Mouse (Mus musculus): Measurements from ENCODE around the gene Hoxb5. TPM values are rescaled to one million over a fixed set of nuclear protein-coding genes. Genes with fewer than 3 reads are reported as not detected.

The Hoxb5 gene
- total and polyA plus RNA-seq, 3 experiments = 0.04 to 0.22 TPM; not detected in 1

- no peak for DNase-seq (ENCODE audit: low spot score)
- H3K4me1 ChIP-seq (ENCODE audit: insufficient read depth, low read depth, low read length) = no peaks in the 10 kb centered on the region
- H3K27me3 ChIP-seq (ENCODE audit: insufficient read depth, low read length) = peaks cover 54% of the 10 kb centered on the region
- no peak for ATAC-seq (ENCODE audit: extremely low read depth, insufficient number of reproducible peaks, low FRiP score, poor library complexity, severe bottlenecking)
- H3K9me3 ChIP-seq (replicated peaks) = no peaks in the 10 kb centered on the region
- TF ChIP-seq POLR2AphosphoS5 (IDR thresholded peaks at IDR 0.05; ENCODE audit: insufficient replicate concordance, low read depth, low read length) = no peak
- TF ChIP-seq GATA2 (IDR thresholded peaks at IDR 0.05; ENCODE audit: borderline replicate concordance, low read depth, low read length) = no peak
- H3K36me3 ChIP-seq (replicated peaks) = no peaks in the 10 kb centered on the region
- H3K4me3 ChIP-seq (ENCODE audit: low read depth, low read length) = no peak overlapping the region
Observed at GRCm38 (mm10) chr11:96277151-96278044, 25.7 kb upstream of the Hoxb5 start.

- no peak overlapping the region for H3K4me3 ChIP-seq (ENCODE audit: low read depth, low read length)
- H3K4me1 ChIP-seq (ENCODE audit: insufficient read depth, low read depth, low read length) = no peaks in the 10 kb centered on the region
- no peaks in the 10 kb centered on the region for H3K9me3 ChIP-seq (replicated peaks)
- DNase-seq (ENCODE audit: low spot score) (no peak), ATAC-seq (ENCODE audit: extremely low read depth, insufficient number of reproducible peaks, low FRiP score, poor library complexity, severe bottlenecking) (no peak)
- H3K36me3 ChIP-seq (replicated peaks) = no peaks in the 10 kb centered on the region
- peaks cover 58% of the 10 kb centered on the region for H3K27me3 ChIP-seq (ENCODE audit: insufficient read depth, low read length)
- TF ChIP-seq TAL1 (conservative IDR thresholded peaks at IDR 0.05; ENCODE audit: low read depth, low read length) = no peak
- no peak for TF ChIP-seq GATA2 (IDR thresholded peaks at IDR 0.05; ENCODE audit: borderline replicate concordance, low read depth, low read length)
- no peak for TF ChIP-seq GATA1 (IDR thresholded peaks at IDR 0.05; ENCODE audit: borderline replicate concordance, low read length)
- no peak for TF ChIP-seq POLR2AphosphoS5 (IDR thresholded peaks at IDR 0.05; ENCODE audit: insufficient replicate concordance, low read depth, low read length)
- TF ChIP-seq CTCF (IDR thresholded peaks at IDR 0.05; ENCODE audit: low read depth, low read length) = no peak
Observed at GRCm38 (mm10) chr11:96278324-96278723, 24.8 kb upstream of the Hoxb5 start.

- no peak for ATAC-seq (ENCODE audit: extremely low read depth, insufficient number of reproducible peaks, low FRiP score, poor library complexity, severe bottlenecking)
- H3K27me3 ChIP-seq (ENCODE audit: insufficient read depth, low read length) = peaks cover 58% of the 10 kb centered on the region
- TF ChIP-seq CTCF (IDR thresholded peaks at IDR 0.05; ENCODE audit: low read depth, low read length) (peak; percentile 40), GATA1 (IDR thresholded peaks at IDR 0.05; ENCODE audit: borderline replicate concordance, low read length) (no peak)
- H3K36me3 ChIP-seq (replicated peaks) = no peaks in the 10 kb centered on the region
- H3K4me3 ChIP-seq (ENCODE audit: low read depth, low read length) = no peak overlapping the region
- H3K4me1 ChIP-seq (ENCODE audit: insufficient read depth, low read depth, low read length) = no peaks in the 10 kb centered on the region
- DNase-seq (ENCODE audit: low spot score) = peak; percentile 68
- no peaks in the 10 kb centered on the region for H3K9me3 ChIP-seq (replicated peaks)
Observed at GRCm38 (mm10) chr11:96278773-96279172, 24.4 kb upstream of the Hoxb5 start.

- H3K4me3 ChIP-seq (ENCODE audit: low read depth, low read length) = no peak overlapping the region
- TF ChIP-seq GATA2 (IDR thresholded peaks at IDR 0.05; ENCODE audit: borderline replicate concordance, low read depth, low read length) (no peak), POLR2AphosphoS5 (IDR thresholded peaks at IDR 0.05; ENCODE audit: insufficient replicate concordance, low read depth, low read length) (no peak), CTCF (IDR thresholded peaks at IDR 0.05; ENCODE audit: low read depth, low read length) (no peak), GATA1 (IDR thresholded peaks at IDR 0.05; ENCODE audit: borderline replicate concordance, low read length) (no peak), TAL1 (conservative IDR thresholded peaks at IDR 0.05; ENCODE audit: low read depth, low read length) (no peak)
- DNase-seq (ENCODE audit: low spot score) (no peak), ATAC-seq (ENCODE audit: extremely low read depth, insufficient number of reproducible peaks, low FRiP score, poor library complexity, severe bottlenecking) (no peak)
- no peaks in the 10 kb centered on the region for H3K9me3 ChIP-seq (replicated peaks)
- peaks cover 62% of the 10 kb centered on the region for H3K27me3 ChIP-seq (ENCODE audit: insufficient read depth, low read length)
- no peaks in the 10 kb centered on the region for H3K4me1 ChIP-seq (ENCODE audit: insufficient read depth, low read depth, low read length)
- H3K36me3 ChIP-seq (replicated peaks) = no peaks in the 10 kb centered on the region
Observed at GRCm38 (mm10) chr11:96279421-96280233, 23.5 kb upstream of the Hoxb5 start.

GRCm38 (mm10) chr11:96280399-96281378 lies 22.4 kb upstream of the Hoxb5 start:
- no peaks in the 10 kb centered on the region for H3K9me3 ChIP-seq (replicated peaks)
- H3K27me3 ChIP-seq (ENCODE audit: insufficient read depth, low read length) = peaks cover 72% of the 10 kb centered on the region
- no peak for ATAC-seq (ENCODE audit: extremely low read depth, insufficient number of reproducible peaks, low FRiP score, poor library complexity, severe bottlenecking)
- DNase-seq (ENCODE audit: low spot score) = no peak
- no peaks in the 10 kb centered on the region for H3K4me1 ChIP-seq (ENCODE audit: insufficient read depth, low read depth, low read length)
- H3K4me3 ChIP-seq (ENCODE audit: low read depth, low read length) = no peak overlapping the region
- H3K36me3 ChIP-seq (replicated peaks) = no peaks in the 10 kb centered on the region
- no peak for TF ChIP-seq CTCF (IDR thresholded peaks at IDR 0.05; ENCODE audit: low read depth, low read length)
- TF ChIP-seq GATA1 (IDR thresholded peaks at IDR 0.05; ENCODE audit: borderline replicate concordance, low read length) = no peak
- no peak for TF ChIP-seq GATA2 (IDR thresholded peaks at IDR 0.05; ENCODE audit: borderline replicate concordance, low read depth, low read length)
- TF ChIP-seq TAL1 (conservative IDR thresholded peaks at IDR 0.05; ENCODE audit: low read depth, low read length) = no peak
- no peak for TF ChIP-seq POLR2AphosphoS5 (IDR thresholded peaks at IDR 0.05; ENCODE audit: insufficient replicate concordance, low read depth, low read length)
